ENCODE assay signal across 8 mouse cellular contexts in the genomic region with DNA sequence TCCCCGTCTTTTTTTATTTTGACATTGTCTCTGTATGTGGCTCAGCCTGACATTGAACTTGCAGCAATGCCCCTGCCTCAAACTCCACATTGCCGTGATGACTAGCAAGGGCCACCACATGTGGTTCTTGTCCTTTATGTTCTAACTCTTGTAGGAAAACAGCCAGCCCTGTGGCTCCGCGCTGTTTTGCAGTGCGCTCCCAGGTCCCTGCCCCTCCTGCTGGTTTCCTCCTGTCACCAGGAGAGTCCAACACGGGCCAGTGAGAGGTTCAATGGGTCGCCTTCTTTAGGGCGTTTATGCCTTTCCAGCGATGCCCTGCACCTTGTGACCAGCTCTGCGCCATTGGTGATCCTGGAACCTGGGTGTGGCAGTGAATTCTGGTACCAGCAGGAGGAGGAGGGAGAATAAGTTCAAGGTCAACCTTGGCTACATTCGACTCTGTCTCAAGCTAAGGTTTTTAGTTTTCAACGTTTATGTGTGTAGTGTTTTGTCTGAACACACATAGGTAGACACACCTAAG. TPM values are rescaled to one million over a fixed set of nuclear protein-coding genes. Genes with fewer than 3 reads are reported as not detected.
DNase-seq lines count a peak whose midpoint lies in the region; ATAC-seq and TF ChIP-seq lines count a peak whose summit lies in the region.

No protein-coding gene starts in this region.

- H3K36me3 ChIP-seq in kidney, adult 2 months (ENCODE audit: control insufficient read depth, insufficient read depth, low read length) = no peaks in the 10 kb centered on the region
- H3K36me3 ChIP-seq in hindbrain, embryonic 13.5 days = peaks cover 10% of the 10 kb centered on the region; the same call in 1 of the 2 replicates
- H3K36me3 ChIP-seq in midbrain, embryonic 12.5 days = peaks cover 9% of the 10 kb centered on the region

- H3K9me3 ChIP-seq in hindbrain, embryonic 13.5 days = no peaks in the 10 kb centered on the region
- no peaks in the 10 kb centered on the region for H3K9me3 ChIP-seq in midbrain, embryonic 12.5 days

- DNase-seq in kidney, adult 2 months = no peak
- DNase-seq in kidney, adult 18-20 months = no peak
- DNase-seq in adrenal gland, adult 8-10 months = no peak
- no peak for DNase-seq in cerebellum, postnatal 36 days

- no peak for TF ChIP-seq POLR2A in kidney, adult 2 months (IDR thresholded peaks at IDR 0.05; ENCODE audit: low read depth, low read length)
- no peak for TF ChIP-seq POLR2A in bone marrow, adult 2 months (IDR thresholded peaks at IDR 0.05; ENCODE audit: borderline replicate concordance, control insufficient read depth, low read depth, low read length)

- H3K9ac ChIP-seq in hindbrain, embryonic 13.5 days = peak overlapping the region; percentile 68
- peak overlapping the region; percentile 55; the same call in 1 of the 2 replicates for H3K9ac ChIP-seq in midbrain, embryonic 12.5 days (replicated peaks)

- peak overlapping the region; percentile 6; the same call in 1 of the 2 replicates for H3K4me3 ChIP-seq in kidney, adult 2 months (ENCODE audit: insufficient read depth, low read depth, low read length)
- peak overlapping the region; percentile 53 for H3K4me3 ChIP-seq in bone marrow, adult 2 months (replicated peaks; ENCODE audit: control insufficient read depth, low read depth, low read length)
- H3K4me3 ChIP-seq in hindbrain, embryonic 13.5 days = peak overlapping the region; percentile 58
- peak overlapping the region; percentile 58 for H3K4me3 ChIP-seq in midbrain, embryonic 12.5 days

- TF ChIP-seq CTCF in kidney, adult 2 months (conservative IDR thresholded peaks at IDR 0.05; ENCODE audit: insufficient read depth, insufficient read length, low read depth, low read length) = no peak
- no peak for TF ChIP-seq CTCF in bone marrow, adult 2 months (IDR thresholded peaks at IDR 0.05; ENCODE audit: control insufficient read depth, insufficient read depth, low read length)

- peak overlapping the region; percentile 96 for H3K4me2 ChIP-seq in hindbrain, embryonic 13.5 days
- peak overlapping the region; percentile 80 for H3K4me2 ChIP-seq in midbrain, embryonic 12.5 days (replicated peaks)

- 4% methylated on average over 12 of the region's 12 CpGs for WGBS in kidney, adult 2 months
- WGBS in bone marrow, adult 2 months = 14% methylated on average over 12 of the region's 12 CpGs
- WGBS in hindbrain, embryonic 13.5 days = 7% methylated on average over 12 of the region's 12 CpGs
- 7% methylated on average over 12 of the region's 12 CpGs for WGBS in midbrain, embryonic 12.5 days

- H3K27ac ChIP-seq in kidney, adult 2 months (ENCODE audit: insufficient read depth, low read depth, low read length) = peak overlapping the region; percentile 5; the same call in 1 of the 2 replicates
- H3K27ac ChIP-seq in bone marrow, adult 2 months (ENCODE audit: control insufficient read depth, insufficient read depth, low read depth, low read length, poor library complexity) = peak overlapping the region; percentile 33; the same call in 1 of the 2 replicates
- H3K27ac ChIP-seq in hindbrain, embryonic 13.5 days = peak overlapping the region; percentile 99
- peak overlapping the region; percentile 96 for H3K27ac ChIP-seq in midbrain, embryonic 12.5 days (replicated peaks)

- peak; percentile 4; the same call in 1 of the 2 replicates for ATAC-seq in hindbrain, embryonic 13.5 days (ENCODE audit: low FRiP score)
- ATAC-seq in midbrain, embryonic 12.5 days (ENCODE audit: low FRiP score, low read depth) = peak; percentile 5
- no peak for ATAC-seq in monocyte, adult 5-6 weeks (replicated peaks; ENCODE audit: insufficient number of reproducible peaks, low FRiP score, low TSS enrichment, poor library complexity, severe bottlenecking)

- H3K27me3 ChIP-seq in kidney, adult 2 months (replicated peaks; ENCODE audit: control insufficient read depth, insufficient read depth, low read length) = peaks cover 3% of the 10 kb centered on the region; the same call in 1 of the 2 replicates
- 0 out of 2 replicates have a peak, but pooled peaks cover 7% of the 10 kb centered on the region for H3K27me3 ChIP-seq in hindbrain, embryonic 13.5 days
- H3K27me3 ChIP-seq in midbrain, embryonic 12.5 days = peaks cover 32% of the 10 kb centered on the region

- peaks cover 10% of the 10 kb centered on the region for H3K4me1 ChIP-seq in kidney, adult 2 months (ENCODE audit: control insufficient read depth, insufficient read depth, low read length)
- H3K4me1 ChIP-seq in bone marrow, adult 2 months (ENCODE audit: control insufficient read depth, insufficient read depth, low read length) = peaks cover 5% of the 10 kb centered on the region
- peaks cover 73% of the 10 kb centered on the region for H3K4me1 ChIP-seq in hindbrain, embryonic 13.5 days (replicated peaks)
- peaks cover 70% of the 10 kb centered on the region for H3K4me1 ChIP-seq in midbrain, embryonic 12.5 days

RNA-seq across cellular contexts. Expression of a gene that starts 3.0 kb away (rescaled TPM):
- 9.4 and 11.0 TPM in 2 replicates for polyA plus RNA-seq in kidney, adult 2 months (2012; rRNA removed)
- polyA plus RNA-seq in bone marrow, adult 2 months (2011; ENCODE audit: insufficient read depth, insufficient read length, low replicate concordance, missing spikeins) = not detected in 2 replicates
- 13.3 and 17.7 TPM in 2 replicates for polyA plus RNA-seq in hindbrain, embryonic 13.5 days (2015; fragmentation: Nextera tagmentation; extraction: Ambion mirVana)
- polyA plus RNA-seq in midbrain, embryonic 12.5 days (2016; fragmentation: Nextera tagmentation; extraction: Ambion mirVana) = 27.4 TPM in 2 replicates
- total RNA-seq in monocyte, adult 5-6 weeks (2017) = not detected in 3 replicates
- 1 to 10 TPM; 4.2 to 4.7 (median 4.4) TPM for total RNA-seq in adrenal gland, adult 8-10 months (2022)

RNA-seq across cellular contexts. Expression of a gene that starts 7.7 kb away (rescaled TPM):
- 48.9 and 49.2 TPM in 2 replicates for polyA plus RNA-seq in kidney, adult 2 months (2012; rRNA removed)
- 27.6 and 41.7 TPM in 2 replicates for polyA plus RNA-seq in bone marrow, adult 2 months (2011; ENCODE audit: insufficient read depth, insufficient read length, low replicate concordance, missing spikeins)
- 157 and 162 TPM in 2 replicates for polyA plus RNA-seq in hindbrain, embryonic 13.5 days (2015; fragmentation: Nextera tagmentation; extraction: Ambion mirVana)
- 145 and 152 TPM in 2 replicates for polyA plus RNA-seq in midbrain, embryonic 12.5 days (2016; fragmentation: Nextera tagmentation; extraction: Ambion mirVana)
- 32.1 to 34.0 TPM (median 32.6 TPM) in 3 replicates for total RNA-seq in monocyte, adult 5-6 weeks (2017)
- total RNA-seq in adrenal gland, adult 8-10 months (2022) = 10 to 100 TPM; 48.5 to 68.7 (median 51.3) TPM

RNA-seq across cellular contexts. Expression of a gene that starts 26.5 kb away (rescaled TPM):
- 0.19 and 0.31 TPM in 2 replicates for polyA plus RNA-seq in kidney, adult 2 months (2012; rRNA removed)
- not detected in 2 replicates for polyA plus RNA-seq in bone marrow, adult 2 months (2011; ENCODE audit: insufficient read depth, insufficient read length, low replicate concordance, missing spikeins)
- 0.61 and 0.95 TPM in 2 replicates for polyA plus RNA-seq in hindbrain, embryonic 13.5 days (2015; fragmentation: Nextera tagmentation; extraction: Ambion mirVana)
- 0.55 and 0.69 TPM in 2 replicates for polyA plus RNA-seq in midbrain, embryonic 12.5 days (2016; fragmentation: Nextera tagmentation; extraction: Ambion mirVana)
- not detected in 3 replicates for total RNA-seq in monocyte, adult 5-6 weeks (2017)
- total RNA-seq in adrenal gland, adult 8-10 months (2022) = not detected

RNA-seq across cellular contexts. Expression of a gene that starts 26.5 kb away (rescaled TPM):
- polyA plus RNA-seq in kidney, adult 2 months (2012; rRNA removed) = 19.8 and 26.2 TPM in 2 replicates
- polyA plus RNA-seq in bone marrow, adult 2 months (2011; ENCODE audit: insufficient read depth, insufficient read length, low replicate concordance, missing spikeins) = 19.1 and 44.8 TPM in 2 replicates
- polyA plus RNA-seq in hindbrain, embryonic 13.5 days (2015; fragmentation: Nextera tagmentation; extraction: Ambion mirVana) = 7.6 and 8.1 TPM in 2 replicates
- polyA plus RNA-seq in midbrain, embryonic 12.5 days (2016; fragmentation: Nextera tagmentation; extraction: Ambion mirVana) = 10.4 and 10.5 TPM in 2 replicates
- 24.6 to 27.9 TPM (median 26.7 TPM) in 3 replicates for total RNA-seq in monocyte, adult 5-6 weeks (2017)
- total RNA-seq in adrenal gland, adult 8-10 months (2022) = 10 to 100 TPM; 11.7 to 17.7 (median 14.5) TPM

RNA-seq across cellular contexts. Expression of a gene that starts 31.2 kb away (rescaled TPM):
- 3,589 and 3,709 TPM in 2 replicates for polyA plus RNA-seq in kidney, adult 2 months (2012; rRNA removed)
- polyA plus RNA-seq in bone marrow, adult 2 months (2011; ENCODE audit: insufficient read depth, insufficient read length, low replicate concordance, missing spikeins) = 1,290 and 1,544 TPM in 2 replicates
- 2,665 and 2,711 TPM in 2 replicates for polyA plus RNA-seq in hindbrain, embryonic 13.5 days (2015; fragmentation: Nextera tagmentation; extraction: Ambion mirVana)
- polyA plus RNA-seq in midbrain, embryonic 12.5 days (2016; fragmentation: Nextera tagmentation; extraction: Ambion mirVana) = 2,550 and 2,750 TPM in 2 replicates
- 1,371 to 1,607 TPM (median 1,447 TPM) in 3 replicates for total RNA-seq in monocyte, adult 5-6 weeks (2017)
- 1,000 to 10,000 TPM; 1,169 to 1,386 (median 1,259) TPM for total RNA-seq in adrenal gland, adult 8-10 months (2022)

Comparison
In these comparisons a context has a peak if more than half of its experiments do, and no peak if none do; other contexts are left out.
1. H3K27ac ChIP-seq: peak in every context shown above with its lines; median percentile 99 in hindbrain, embryonic 13.5 days; 96 in midbrain, embryonic 12.5 days; 33 in bone marrow, adult 2 months; 5 in kidney, adult 2 months.
2. H3K4me3 ChIP-seq: peak in every context shown above with its lines; median percentile 58 in hindbrain, embryonic 13.5 days; 58 in midbrain, embryonic 12.5 days; 53 in bone marrow, adult 2 months; 6 in kidney, adult 2 months.